Mouse (Mus musculus) forebrain, postnatal 0 days (tissue): ENCODE measurements around the gene Psmc2. TPM values are rescaled to one million over a fixed set of nuclear protein-coding genes. Genes with fewer than 3 reads are reported as not detected.

Experiments used
- ATAC-seq: fragments of 200-750 bp; cut with Nextera tagmentation; 2 replicates; pipeline ENCODE4 v1.8.0; 2017; ENCODE audit warnings: mild to moderate bottlenecking, moderate library complexity
- DNase-seq: peaks from one replicate; pipeline ENCODE4 v3.0.0-alpha.2; 2015
- H3K27ac ChIP-seq: fragments of 300-500 bp; sonication (generic); 2 replicates; pipeline ENCODE4 v1.5.1; 2014; ENCODE audit warnings: low read depth, mild to moderate bottlenecking, antibody characterized with exemption, low read length, moderate library complexity, mixed read lengths
- H3K27me3 ChIP-seq: fragments of 300-500 bp; sonication (generic); 2 replicates; pipeline ENCODE4 v1.6.1; 2014; ENCODE audit warnings: mild to moderate bottlenecking, low read length, mixed read lengths; ENCODE audit not compliant: insufficient read depth
- H3K36me3 ChIP-seq: fragments of 300-500 bp; sonication (generic); 2 replicates; pipeline ENCODE4 v1.6.1; 2014; ENCODE audit warnings: mild to moderate bottlenecking, moderate library complexity; ENCODE audit not compliant: insufficient read depth
- H3K4me1 ChIP-seq: fragments of 300-500 bp; sonication (generic); 2 replicates; pipeline ENCODE4 v1.6.1; 2014; ENCODE audit warnings: antibody characterized with exemption; ENCODE audit not compliant: insufficient read depth
- H3K4me2 ChIP-seq: fragments of 300-500 bp; sonication (generic); 2 replicates; pipeline ENCODE4 v1.6.1; 2014; ENCODE audit warnings: low read depth, mild to moderate bottlenecking, moderate library complexity
- H3K4me3 ChIP-seq: fragments of 300-500 bp; sonication (generic); 2 replicates; pipeline ENCODE4 v1.5.1; 2014; ENCODE audit warnings: low read depth, low read length, mixed read lengths
- H3K9ac ChIP-seq: fragments of 300-500 bp; sonication (generic); 2 replicates; pipeline ENCODE4 v1.6.1; 2014; ENCODE audit warnings: mild to moderate bottlenecking
- H3K9me3 ChIP-seq: fragments of 300-500 bp; sonication (generic); 2 replicates; pipeline ENCODE4 v1.6.1; 2016; ENCODE audit warnings: low read length
- CTCF ChIP-seq: sonication (generic); IDR thresholded peaks from 2 replicates; pipeline ENCODE4 v1.5.1; 2016; ENCODE audit warnings: antibody characterized with exemption, control low read depth, low read depth
- WGBS: fragments of 180-500 bp; shearing (Covaris S2); extraction: QIAGEN DNeasy Blood & Tissue Kit; methylation state at CpG from one replicate; pipeline ENCODE4 v1.1.7; 2014; 5-methylcytosine and 5-hydroxymethylcytosine counted together
- polyA plus RNA-seq: library from polyadenylated mRNA; unstranded; fragments of >200 nt; fragmentation: Nextera tagmentation; extraction: Ambion mirVana; gene quantifications from 2 replicates; pipeline ENCODE4 v1.2.1, GENCODE M21; 2015
- total RNA-seq: library from RNA; depleted of rRNA; stranded (reverse); fragments of >200 nt; gene quantifications from 2 replicates; pipeline ENCODE4 v1.2.3, GENCODE M21; 2014

Gene Psmc2
- total and polyA plus RNA-seq, 2 experiments from 2014 or later, result 52.7 to 195 TPM

DNA sequence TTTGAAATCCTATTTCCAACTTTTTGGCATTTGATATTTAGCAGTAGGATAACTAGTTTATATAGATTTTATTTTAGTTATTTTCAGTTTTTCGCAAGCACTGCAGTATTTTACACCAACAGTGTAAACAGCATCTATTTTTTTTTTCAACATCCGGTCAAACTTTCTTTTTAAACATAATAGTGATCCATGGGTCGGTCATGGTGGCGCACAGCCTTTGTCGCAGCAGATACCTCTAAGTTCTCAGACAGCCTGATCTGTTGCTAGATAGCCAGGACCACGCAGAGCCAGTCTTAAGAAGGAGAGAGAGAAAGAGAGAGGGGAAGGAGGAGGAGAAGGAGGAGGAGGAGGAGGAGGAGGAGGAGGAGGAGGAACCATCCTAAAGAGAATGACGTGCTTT is 693 bp downstream of the Psmc2 start:
- H3K27ac ChIP-seq, result 0 out of 2 replicates have a peak overlapping the region, but pooled peaks have one; percentile 76

DNA sequence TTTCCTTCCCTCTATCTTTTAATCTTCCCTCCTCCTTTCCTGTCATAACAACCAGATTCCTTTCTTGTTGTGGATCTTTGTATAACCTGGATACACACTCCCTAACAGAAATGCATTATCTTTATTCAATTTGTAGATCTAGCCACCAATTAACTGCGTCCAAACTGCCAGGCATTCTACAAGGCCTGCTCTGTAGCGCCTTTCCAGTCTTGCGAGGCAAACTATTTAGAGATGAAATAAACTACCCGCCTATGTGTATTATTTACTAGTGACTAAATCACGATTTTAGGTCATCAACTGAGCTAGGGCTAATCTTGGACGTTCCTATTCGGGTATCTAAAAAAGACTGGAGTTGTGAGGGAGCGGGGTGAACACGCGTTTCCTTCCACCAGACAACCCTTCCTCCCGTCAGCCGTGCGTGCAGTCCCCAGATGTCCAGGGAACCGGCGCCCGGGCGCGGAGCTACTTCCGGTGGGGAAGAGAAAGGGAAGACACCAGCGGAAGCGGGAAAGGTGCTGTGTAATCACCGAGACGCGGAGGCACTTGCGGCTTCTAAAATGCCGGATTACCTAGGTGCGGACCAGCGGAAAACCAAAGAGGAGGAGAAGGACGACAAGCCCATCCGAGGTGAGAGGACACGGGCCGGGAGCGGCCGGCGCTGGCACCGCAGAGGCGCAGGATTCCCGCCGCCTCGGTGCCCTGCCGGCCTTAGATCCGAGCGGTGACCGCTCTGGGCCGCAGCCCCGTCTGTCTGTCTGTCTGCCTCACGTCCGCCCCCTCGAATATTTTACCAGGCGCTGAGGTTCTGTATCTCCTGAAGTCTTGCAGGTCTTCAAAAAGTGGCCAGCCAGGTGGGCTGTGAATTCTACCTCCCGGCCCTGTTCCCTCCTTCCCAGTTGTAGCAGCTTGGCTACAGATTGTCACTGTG is 1.4 kb downstream of the Psmc2 start:
- Histone ChIP-seq H3K4me2 (peak overlapping the region; percentile 72), H3K27ac (peak overlapping the region; percentile 76), H3K4me1 (peaks cover 9% of the 10 kb centered on the region; the same call in 1 of the 2 replicates), H3K27me3 (no peaks in the 10 kb centered on the region), H3K9ac (peak overlapping the region; percentile 87), H3K4me3 (peak overlapping the region; percentile 93), H3K36me3 (peaks cover 15% of the 10 kb centered on the region), H3K9me3 (no peaks in the 10 kb centered on the region)
- TF ChIP-seq CTCF, result no peak
- DNase-seq, result peak; percentile 95
- peak; percentile 90 for ATAC-seq
- WGBS, result 2% methylated on average over 51 of the region's 51 CpGs

More for the DNA sequence above, 693 bp downstream of the Psmc2 start:
- H3K36me3 ChIP-seq, result peaks cover 22% of the 10 kb centered on the region
- H3K4me2 ChIP-seq, result peak overlapping the region; percentile 72
- H3K4me1 ChIP-seq, result peaks cover 9% of the 10 kb centered on the region; the same call in 1 of the 2 replicates
- no peaks in the 10 kb centered on the region for H3K9me3 ChIP-seq
- H3K9ac ChIP-seq, result no peak overlapping the region
- no peak for DNase-seq
- no peaks in the 10 kb centered on the region for H3K27me3 ChIP-seq
- ATAC-seq, result no peak
- whole genome bisulfite sequencing, result 76% methylated on average over 7 of the region's 7 CpGs
- TF ChIP-seq CTCF, result no peak
- peak overlapping the region; percentile 93; the same call in 1 of the 2 replicates for H3K4me3 ChIP-seq

- TF ChIP-seq CTCF, result no peak
Measured at GRCm38 (mm10) chr5:21787186-21788105, 2.4 kb downstream of the Psmc2 start.

DNA sequence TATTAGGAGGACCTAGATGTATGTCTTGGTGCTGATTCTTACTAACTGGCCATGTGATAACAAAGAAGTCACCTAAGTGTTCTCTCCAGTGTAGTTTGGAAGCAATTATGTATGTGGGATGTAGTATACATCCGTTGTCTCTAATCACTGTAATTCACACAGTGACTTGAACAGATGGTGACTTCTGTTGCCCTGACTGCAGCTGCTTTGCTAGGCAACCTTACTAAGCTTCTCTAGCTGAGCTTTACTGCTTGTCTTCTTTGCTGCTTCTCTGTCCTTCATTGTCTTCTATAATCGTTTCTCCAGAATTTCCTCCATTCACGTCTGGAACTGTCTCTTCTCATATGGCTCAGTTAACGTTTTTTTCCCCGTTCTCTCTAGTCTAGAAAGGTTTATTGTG is 4.0 kb downstream of the Psmc2 start:
- peaks cover 7% of the 10 kb centered on the region; the same call in 1 of the 2 replicates for H3K4me1 ChIP-seq
- ATAC-seq (no peak), DNase-seq (no peak)
- 54% methylated on average over 5 of the region's 5 CpGs for WGBS
- H3K36me3 ChIP-seq, result peaks cover 4% of the 10 kb centered on the region; the same call in 1 of the 2 replicates
- no peak overlapping the region for H3K9ac ChIP-seq
- no peaks in the 10 kb centered on the region for H3K27me3 ChIP-seq
- H3K4me3 ChIP-seq, result no peak overlapping the region
- no peak for TF ChIP-seq CTCF
- H3K27ac ChIP-seq, result no peak overlapping the region
- no peaks in the 10 kb centered on the region for H3K9me3 ChIP-seq
- H3K4me2 ChIP-seq, result no peak overlapping the region

More at GRCm38 (mm10) chr5:21787186-21788105, 2.4 kb downstream of the Psmc2 start:
- H3K27ac ChIP-seq, result peak overlapping the region; percentile 76; the same call in 1 of the 2 replicates
- ATAC-seq (no peak), DNase-seq (no peak)
- peak overlapping the region; percentile 72 for H3K4me2 ChIP-seq
- no peaks in the 10 kb centered on the region for H3K27me3 ChIP-seq
- H3K4me1 ChIP-seq, result peaks cover 9% of the 10 kb centered on the region; the same call in 1 of the 2 replicates
- H3K36me3 ChIP-seq, result peaks cover 9% of the 10 kb centered on the region
- H3K9ac ChIP-seq, result peak overlapping the region; percentile 87
- H3K9me3 ChIP-seq, result no peaks in the 10 kb centered on the region
- 38% methylated on average over 11 of the region's 11 CpGs for WGBS
- H3K4me3 ChIP-seq, result peak overlapping the region; percentile 93

- Histone ChIP-seq H3K27ac (no peak overlapping the region), H3K9me3 (no peaks in the 10 kb centered on the region), H3K4me1 (peaks cover 6% of the 10 kb centered on the region; the same call in 1 of the 2 replicates), H3K36me3 (peaks cover 21% of the 10 kb centered on the region), H3K4me3 (no peak overlapping the region), H3K27me3 (no peaks in the 10 kb centered on the region), H3K9ac (no peak overlapping the region), H3K4me2 (no peak overlapping the region)
- DNase-seq (no peak), ATAC-seq (no peak)
- no peak for TF ChIP-seq CTCF
Measured at GRCm38 (mm10) chr5:21792166-21792565, 7.1 kb downstream of the Psmc2 start.

DNA sequence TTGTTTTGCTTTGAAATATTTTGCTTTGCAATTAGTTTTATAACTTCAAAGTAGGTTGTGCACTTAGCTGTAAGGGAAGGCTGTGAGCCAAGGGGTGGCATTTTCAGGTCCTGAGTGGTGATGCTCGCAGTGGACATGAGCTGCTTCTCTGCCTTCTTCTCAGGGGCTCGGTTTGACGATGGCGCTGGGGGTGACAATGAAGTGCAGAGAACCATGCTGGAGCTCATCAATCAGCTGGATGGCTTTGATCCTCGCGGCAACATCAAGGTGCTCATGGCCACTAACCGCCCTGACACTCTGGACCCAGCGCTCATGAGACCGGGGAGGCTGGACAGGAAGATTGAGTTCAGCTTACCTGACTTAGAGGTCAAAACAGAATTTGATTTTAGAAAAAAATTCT is 17.8 kb downstream of the Psmc2 start:
- TF ChIP-seq CTCF, result no peak
- H3K36me3 ChIP-seq, result peaks cover 56% of the 10 kb centered on the region
- WGBS, result 91% methylated on average over 9 of the region's 9 CpGs

More for the DNA sequence above, 17.8 kb downstream of the Psmc2 start:
- Histone ChIP-seq H3K4me1 (no peaks in the 10 kb centered on the region), H3K4me3 (no peak overlapping the region), H3K27me3 (no peaks in the 10 kb centered on the region), H3K9me3 (no peaks in the 10 kb centered on the region), H3K9ac (no peak overlapping the region), H3K4me2 (no peak overlapping the region), H3K27ac (no peak overlapping the region)
- no peak for DNase-seq
- no peak for ATAC-seq
